Mouse (Mus musculus) testis, adult 2 months (tissue): ENCODE measurements around the gene Crtac1. TPM values are rescaled to one million over a fixed set of nuclear protein-coding genes. Genes with fewer than 3 reads are reported as not detected.

ENCODE experiments used
- H3K27ac ChIP-seq: fragments of 200-500 bp; 2 replicates; pipeline ENCODE4 v1.5.1; 2012; ENCODE audit warnings: low read depth, low read length; ENCODE audit not compliant: control insufficient read depth, insufficient read depth
- H3K27me3 ChIP-seq: fragments of 200-500 bp; 2 replicates; pipeline ENCODE4 v1.6.1; 2012; ENCODE audit warnings: mild to moderate bottlenecking, low read length, moderate library complexity; ENCODE audit not compliant: control insufficient read depth, insufficient read depth
- H3K36me3 ChIP-seq: fragments of 200-500 bp; 2 replicates; pipeline ENCODE4 v1.6.1; 2012; ENCODE audit warnings: mild to moderate bottlenecking, low read length; ENCODE audit not compliant: control insufficient read depth, insufficient read depth
- H3K4me1 ChIP-seq: fragments of 200-500 bp; 2 replicates; pipeline ENCODE4 v1.6.1; 2012; ENCODE audit warnings: low read length; ENCODE audit not compliant: control insufficient read depth, insufficient read depth
- H3K4me3 ChIP-seq: fragments of 200-500 bp; 2 replicates; pipeline ENCODE4 v1.5.1; 2012; ENCODE audit warnings: low read depth, mild to moderate bottlenecking, low read length, moderate library complexity, mixed read lengths; ENCODE audit not compliant: control insufficient read depth
- CTCF ChIP-seq: fragments of 200-500 bp; IDR thresholded peaks from 2 replicates; pipeline ENCODE4 v1.5.1; 2012; ENCODE audit warnings: low read depth, mild to moderate bottlenecking, inconsistent platforms, low read length, moderate library complexity; ENCODE audit not compliant: control insufficient read depth, insufficient read depth, insufficient replicate concordance
- POLR2A ChIP-seq: fragments of 200-500 bp; IDR thresholded peaks from 2 replicates; pipeline ENCODE4 v1.6.1; 2012; ENCODE audit warnings: low read depth, mild to moderate bottlenecking, inconsistent platforms, low read length, moderate library complexity; ENCODE audit not compliant: control insufficient read depth
- polyA plus RNA-seq: library from polyadenylated mRNA; depleted of rRNA; stranded (reverse); fragments of >200 nt; gene quantifications from 2 replicates; pipeline ENCODE4 v1.2.3, GENCODE M21; 2012

Gene Crtac1
- polyA plus RNA-seq, 1 experiment = 3.7 TPM

DNA sequence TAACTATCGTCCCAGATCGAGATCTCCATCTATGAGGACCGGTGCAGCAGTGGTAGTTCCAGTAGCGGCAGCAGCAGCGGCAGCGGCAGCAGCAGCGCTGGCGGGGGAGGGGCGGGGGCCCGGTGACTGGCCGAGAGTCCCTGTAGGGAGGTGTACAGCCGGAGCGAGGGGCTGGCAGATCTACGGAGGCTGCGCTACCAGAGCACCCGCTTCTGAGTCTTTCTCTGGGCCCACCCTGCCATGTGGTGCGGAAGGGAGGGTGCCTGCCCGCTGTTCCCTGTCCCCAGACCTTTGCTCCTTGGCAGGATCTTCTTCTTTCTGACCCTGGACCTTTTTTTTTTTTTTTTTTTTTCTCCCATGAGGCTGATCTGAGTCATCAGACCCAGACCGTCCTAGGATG lies 163.2 kb downstream of the Crtac1 start:
- TF ChIP-seq POLR2A (no peak), CTCF (no peak)
- peaks cover 7% of the 10 kb centered on the region for H3K4me1 ChIP-seq
- H3K27ac ChIP-seq = no peak overlapping the region
- no peak overlapping the region; the same call in 1 of the 2 replicates for H3K4me3 ChIP-seq
- no peaks in the 10 kb centered on the region for H3K36me3 ChIP-seq
- H3K27me3 ChIP-seq = no peaks in the 10 kb centered on the region

- Histone ChIP-seq H3K27me3 (no peaks in the 10 kb centered on the region), H3K27ac (no peak overlapping the region), H3K4me1 (peaks cover 5% of the 10 kb centered on the region), H3K36me3 (no peaks in the 10 kb centered on the region), H3K4me3 (no peak overlapping the region)
- no peak for TF ChIP-seq POLR2A
- no peak for TF ChIP-seq CTCF
Observed at GRCm38 (mm10) chr19:42263524-42263923, 168.1 kb downstream of the Crtac1 start.

GRCm38 (mm10) chr19:42260486-42260885 lies 171.1 kb downstream of the Crtac1 start:
- no peak overlapping the region for H3K4me3 ChIP-seq
- peaks cover 4% of the 10 kb centered on the region for H3K4me1 ChIP-seq
- H3K36me3 ChIP-seq = no peaks in the 10 kb centered on the region
- H3K27me3 ChIP-seq = no peaks in the 10 kb centered on the region
- H3K27ac ChIP-seq = no peak overlapping the region
- TF ChIP-seq POLR2A (no peak), CTCF (no peak)

DNA sequence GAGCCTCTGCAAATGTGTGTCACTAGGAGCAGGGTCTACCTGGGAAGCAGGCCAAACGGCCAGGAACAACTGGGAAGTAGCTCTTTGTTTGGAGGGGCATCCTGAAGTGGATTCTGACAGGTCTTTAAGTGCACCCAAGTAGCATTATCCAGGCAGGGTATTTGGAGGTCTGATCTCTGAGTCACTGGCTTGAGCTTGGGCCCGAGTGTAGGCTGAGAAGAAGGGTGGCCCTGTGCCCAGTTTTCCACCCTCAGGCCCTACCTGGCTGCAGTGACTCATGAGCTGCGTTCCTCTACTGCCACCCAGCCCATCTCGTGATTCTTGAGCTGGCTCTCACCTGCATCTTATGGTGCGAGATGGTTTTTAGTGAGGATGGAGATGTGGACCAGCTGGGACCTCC lies 173.0 kb downstream of the Crtac1 start:
- Histone ChIP-seq H3K27me3 (no peaks in the 10 kb centered on the region), H3K4me1 (peaks cover 4% of the 10 kb centered on the region), H3K36me3 (no peaks in the 10 kb centered on the region), H3K4me3 (no peak overlapping the region), H3K27ac (no peak overlapping the region)
- TF ChIP-seq CTCF (no peak), POLR2A (no peak)

DNA sequence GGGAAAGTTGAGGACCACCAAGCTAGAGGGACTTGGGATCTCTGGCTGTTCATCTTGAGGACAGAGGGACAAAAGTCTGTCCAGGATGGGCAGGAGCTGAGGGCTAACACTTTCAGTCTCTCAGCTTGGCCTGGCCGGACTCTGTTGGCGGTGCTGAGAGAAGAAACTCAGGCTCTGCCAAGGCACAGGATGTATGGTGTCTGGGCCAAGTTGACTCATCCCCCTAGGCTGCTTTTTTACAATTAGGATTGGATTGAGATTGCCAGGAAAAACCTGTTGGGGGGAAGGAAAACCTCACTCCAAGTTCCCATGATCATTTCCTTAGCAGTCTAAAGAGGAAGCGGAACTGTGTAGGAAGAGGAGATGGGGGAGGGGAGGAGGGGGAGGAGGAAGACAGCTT lies 173.6 kb downstream of the Crtac1 start:
- H3K4me1 ChIP-seq = peaks cover 4% of the 10 kb centered on the region
- H3K27ac ChIP-seq = no peak overlapping the region
- H3K27me3 ChIP-seq = no peaks in the 10 kb centered on the region
- TF ChIP-seq POLR2A (no peak), CTCF (no peak)
- H3K4me3 ChIP-seq = no peak overlapping the region
- no peaks in the 10 kb centered on the region for H3K36me3 ChIP-seq

- H3K36me3 ChIP-seq = no peaks in the 10 kb centered on the region
- H3K4me3 ChIP-seq = no peak overlapping the region
- no peak overlapping the region for H3K27ac ChIP-seq
- TF ChIP-seq CTCF = no peak
- no peak for TF ChIP-seq POLR2A
- H3K27me3 ChIP-seq = no peaks in the 10 kb centered on the region
- peaks cover 4% of the 10 kb centered on the region for H3K4me1 ChIP-seq
Observed at GRCm38 (mm10) chr19:42257241-42257635, 174.3 kb downstream of the Crtac1 start.

DNA sequence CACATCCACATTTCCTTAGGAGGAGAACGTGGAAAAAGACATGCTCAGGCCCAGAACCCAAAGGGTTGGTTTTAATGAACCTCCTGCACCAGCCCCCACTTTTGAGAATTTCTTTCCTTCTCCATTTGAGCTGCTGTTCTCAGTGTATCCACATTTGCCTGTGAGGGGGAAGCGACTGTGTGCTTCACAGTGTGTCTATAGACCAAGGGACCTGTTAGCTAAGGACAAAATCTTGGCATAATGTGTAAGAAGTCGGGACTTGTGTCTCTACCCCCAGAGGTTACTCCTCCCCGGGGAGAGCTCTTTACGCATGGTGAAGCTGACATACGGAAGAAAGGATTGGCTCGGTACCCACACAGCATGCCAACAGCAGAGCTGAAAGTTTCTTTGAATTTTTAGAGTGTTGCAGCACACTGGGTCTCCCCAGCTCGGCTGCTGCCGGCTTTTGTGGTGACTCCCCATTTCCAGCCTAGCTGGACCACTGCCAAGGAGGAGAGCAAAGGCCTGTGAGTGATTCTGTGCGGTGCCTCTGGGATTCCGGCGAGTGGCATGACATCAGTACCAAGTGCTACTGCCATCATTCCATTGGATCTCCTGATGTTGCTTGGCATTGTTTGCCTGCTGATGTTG lies 174.9 kb downstream of the Crtac1 start:
- H3K4me3 ChIP-seq = no peak overlapping the region

GRCm38 (mm10) chr19:42255784-42256610 lies 175.6 kb downstream of the Crtac1 start:
- TF ChIP-seq CTCF = no peak; the same call in 1 of the 2 replicates
- TF ChIP-seq POLR2A = no peak
- peaks cover 4% of the 10 kb centered on the region for H3K4me1 ChIP-seq
- H3K27ac ChIP-seq = no peak overlapping the region

More for the DNA sequence above, 174.9 kb downstream of the Crtac1 start:
- TF ChIP-seq CTCF = no peak
- TF ChIP-seq POLR2A = no peak
- Histone ChIP-seq H3K4me1 (peaks cover 4% of the 10 kb centered on the region), H3K27me3 (no peaks in the 10 kb centered on the region), H3K36me3 (no peaks in the 10 kb centered on the region), H3K27ac (no peak overlapping the region)

More at GRCm38 (mm10) chr19:42255784-42256610, 175.6 kb downstream of the Crtac1 start:
- H3K36me3 ChIP-seq = no peaks in the 10 kb centered on the region
- H3K4me3 ChIP-seq = peak overlapping the region; percentile 66
- H3K27me3 ChIP-seq = no peaks in the 10 kb centered on the region
